Mouse (Mus musculus): ENCODE measurements around the gene Klhl8.

DNA sequence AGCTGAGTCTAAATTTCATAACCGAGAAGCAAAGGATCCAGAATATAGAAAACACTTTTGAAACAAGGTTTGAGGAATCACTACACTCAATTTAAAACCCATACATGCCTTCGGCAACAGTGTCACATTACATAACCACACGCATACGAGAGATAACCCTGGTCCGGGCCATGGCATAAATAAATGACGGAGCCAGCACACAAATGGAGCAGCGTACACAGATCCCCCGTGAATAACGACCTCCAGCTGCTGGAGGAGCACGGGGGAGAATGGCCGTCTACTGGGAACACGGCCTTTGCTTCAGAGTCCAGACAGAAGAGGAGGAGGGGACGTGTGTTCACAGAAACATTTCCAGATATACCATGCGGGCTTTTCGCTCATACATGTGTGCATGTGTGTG is 21.3 kb downstream of the Klhl8 start:
- TF ChIP-seq CHD2 (IDR thresholded peaks at IDR 0.05; ENCODE audit: low read depth, low read length) (no peak), HCFC1 (IDR thresholded peaks at IDR 0.05; ENCODE audit: borderline replicate concordance, insufficient read depth, low read length) (no peak), ZC3H11A (IDR thresholded peaks at IDR 0.05; ENCODE audit: borderline replicate concordance, low read depth, low read length) (no peak), ZNF384 (IDR thresholded peaks at IDR 0.05; ENCODE audit: low read depth, low read length) (no peak)

All from ES-E14 (cell line).